Mouse (Mus musculus) common myeloid progenitor, adult 5-6 weeks (primary cell): Measurements from ENCODE around the gene Plxna4. TPM values are rescaled to one million over a fixed set of nuclear protein-coding genes. Genes with fewer than 3 reads are reported as not detected.
A peak's percentile ranks its signal among the peaks of the same experiment; 100 is the strongest.

ENCODE experiments used
- ATAC-seq: replicated peaks from 2 replicates; pipeline ENCODE4 v1.8.0; 2016; ENCODE audit warnings: low read depth, mild to moderate bottlenecking, moderate TSS enrichment, inconsistent platforms; ENCODE audit not compliant: poor library complexity, severe bottlenecking
- total RNA-seq: library from RNA; stranded (forward); fragments of 200-1000, 187-1606 nt; gene quantifications from 2 replicates; pipeline ENCODE4 v1.2.3, GENCODE M21; 2017

Plxna4 gene
- total RNA-seq, 1 experiment from 2014 or later: 0.46 TPM

- ATAC-seq: no peak
Measured at GRCm38 (mm10) chr6:32363489-32364068, 224.4 kb downstream of the Plxna4 start.

DNA sequence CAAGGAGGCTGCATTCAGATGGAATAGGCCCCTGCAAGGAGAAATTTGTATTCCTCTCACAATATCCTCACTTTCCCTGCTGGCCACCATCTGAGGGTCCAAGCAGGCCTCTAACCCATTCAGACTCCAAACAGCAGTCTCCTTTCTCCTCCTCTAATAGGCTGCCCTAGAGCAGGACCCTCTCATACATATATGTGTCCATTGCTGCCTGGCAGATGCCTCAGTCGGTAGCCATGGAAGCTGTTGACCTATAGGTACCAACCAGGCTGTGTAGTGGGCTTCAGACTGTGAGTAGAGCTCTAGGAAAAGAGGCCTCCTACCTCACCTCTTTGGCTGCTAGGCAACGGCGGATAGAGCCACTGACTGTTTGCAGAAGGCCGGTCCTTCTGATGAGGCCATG, 225.6 kb downstream of the Plxna4 start:
- no peak for ATAC-seq

DNA sequence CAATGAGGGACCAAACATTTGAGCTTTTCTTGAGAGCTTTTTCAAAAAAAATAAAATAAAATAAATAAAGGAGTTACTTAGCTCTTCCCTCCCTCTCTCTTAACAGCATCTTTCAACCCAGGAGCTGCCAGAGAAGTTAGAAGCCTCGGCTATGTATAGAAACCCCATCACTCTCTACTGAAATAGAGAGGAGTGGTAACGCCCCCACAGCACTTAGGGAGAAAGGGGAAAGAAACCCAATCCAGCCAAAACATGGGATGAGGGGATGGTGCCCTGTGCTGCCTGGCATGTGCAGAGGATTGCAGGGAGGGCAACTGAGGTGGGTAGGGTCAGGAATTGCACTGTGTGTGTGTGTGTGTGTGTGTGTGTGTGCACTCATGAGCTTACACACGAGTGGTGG, 228.3 kb downstream of the Plxna4 start:
- no peak for ATAC-seq

DNA sequence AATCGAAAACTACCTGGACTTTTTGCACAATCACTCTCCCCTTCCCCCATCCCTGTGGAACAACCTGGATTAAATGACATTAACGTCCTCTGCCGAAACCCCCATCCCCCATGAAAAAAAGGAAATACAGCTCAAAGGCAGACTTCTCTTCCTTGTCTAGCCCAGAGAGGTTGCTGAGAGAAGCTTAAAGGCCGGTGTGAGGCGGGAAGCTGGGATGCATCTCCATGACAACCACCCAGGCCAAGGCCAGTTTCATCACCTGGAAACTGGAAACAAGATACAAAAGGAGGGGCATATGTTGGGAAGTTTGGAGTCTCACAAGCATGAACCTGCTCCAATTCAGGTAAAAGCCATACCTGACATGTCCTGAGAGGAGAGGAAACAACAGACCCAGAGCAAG, 230.5 kb downstream of the Plxna4 start:
- ATAC-seq: no peak

DNA sequence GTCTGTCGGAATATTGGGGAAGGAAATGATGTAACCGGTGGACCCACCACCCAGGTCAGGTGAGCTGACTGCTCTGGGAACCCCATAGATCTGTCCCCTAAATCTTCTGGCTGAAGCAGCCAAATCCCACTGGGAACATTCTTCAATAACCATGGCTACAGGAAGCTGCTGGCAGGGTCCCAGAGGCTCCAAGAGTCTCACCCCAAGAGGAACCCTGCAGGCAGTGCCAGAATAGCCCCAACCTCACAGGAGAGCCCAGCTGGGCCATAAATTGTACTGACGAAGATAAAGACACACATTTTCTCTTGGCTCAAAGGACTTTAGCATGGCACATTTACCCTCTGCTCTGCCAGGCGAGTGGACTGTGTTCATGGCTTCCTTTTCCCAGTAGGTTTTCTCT, 232.4 kb downstream of the Plxna4 start:
- no peak for ATAC-seq

DNA sequence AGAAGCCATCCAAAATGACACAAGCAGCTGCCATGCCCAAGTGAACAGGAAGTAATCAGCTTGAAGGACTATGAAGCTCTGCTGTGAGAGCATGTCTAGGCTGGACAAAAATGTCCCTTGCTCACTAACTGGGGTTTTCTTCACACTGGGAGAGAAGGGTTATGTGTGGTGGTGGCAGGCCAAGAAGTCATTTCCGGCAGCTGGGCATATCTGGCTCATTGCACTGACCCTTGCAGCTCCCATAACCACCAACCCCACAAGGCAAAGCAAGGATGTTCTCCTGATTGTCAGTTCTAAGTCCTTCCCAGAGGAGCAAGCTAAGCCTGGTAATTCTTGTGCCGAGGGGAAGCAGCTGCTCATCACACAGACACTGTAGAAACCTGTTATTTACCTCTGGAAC, 239.0 kb downstream of the Plxna4 start:
- ATAC-seq: no peak

GRCm38 (mm10) chr6:32348126-32348525, 239.9 kb downstream of the Plxna4 start:
- ATAC-seq: no peak

GRCm38 (mm10) chr6:32346015-32346414, 242.0 kb downstream of the Plxna4 start:
- no peak for ATAC-seq

DNA sequence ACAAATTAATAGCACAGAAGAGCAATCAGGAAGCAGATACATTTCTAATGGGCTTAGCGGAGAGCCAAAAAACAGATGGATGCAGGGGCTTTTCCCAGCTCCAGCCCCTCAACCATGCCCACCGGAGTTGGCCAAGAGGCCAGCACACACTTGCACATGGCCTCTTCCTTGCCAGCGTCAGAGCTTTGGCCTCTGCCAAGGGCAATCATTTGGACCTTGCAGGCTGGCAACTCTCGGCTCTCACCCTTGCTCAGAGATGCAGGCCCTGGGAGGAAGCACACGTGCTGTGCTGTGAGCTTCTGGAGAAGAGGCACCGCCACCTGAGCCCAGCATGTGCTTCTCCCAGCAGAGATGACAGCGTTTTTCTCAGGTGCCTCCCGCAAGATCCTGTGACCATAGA, 245.3 kb downstream of the Plxna4 start:
- no peak for ATAC-seq

- no peak for ATAC-seq
Measured at GRCm38 (mm10) chr6:32342272-32342671, 245.7 kb downstream of the Plxna4 start.

DNA sequence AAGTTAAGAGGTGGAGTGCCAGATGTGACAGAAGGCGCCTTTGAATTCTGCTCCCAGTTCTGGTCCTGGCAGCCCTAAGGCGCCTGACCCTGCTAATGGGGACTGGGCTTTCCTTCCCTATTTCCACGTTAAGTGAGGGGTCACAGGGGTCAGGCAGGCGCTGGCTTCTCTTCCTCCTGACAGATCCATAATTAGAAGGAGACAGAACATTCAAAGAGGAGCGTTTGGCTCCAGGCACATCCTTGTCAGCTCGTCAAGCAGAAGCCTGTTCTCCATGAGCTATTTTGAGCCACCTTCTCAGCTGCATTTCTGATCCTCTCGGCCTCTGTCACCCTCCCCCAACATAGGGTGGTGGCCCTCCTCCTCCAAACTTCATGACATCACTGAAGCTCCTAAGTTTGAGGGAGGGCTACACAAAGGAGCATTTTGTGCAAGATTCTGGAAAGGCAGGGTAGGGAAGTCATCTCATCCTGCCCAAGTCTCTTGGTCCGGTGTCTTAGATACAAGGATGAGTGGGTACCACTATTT, 249.5 kb downstream of the Plxna4 start:
- ATAC-seq: no peak

- no peak for ATAC-seq
Measured at GRCm38 (mm10) chr6:32331281-32331680, 256.7 kb downstream of the Plxna4 start.

- ATAC-seq: no peak
Measured at GRCm38 (mm10) chr6:32330034-32330795, 257.8 kb downstream of the Plxna4 start.

- peak; percentile 95 for ATAC-seq
Measured at GRCm38 (mm10) chr6:32328028-32328427, 260.0 kb downstream of the Plxna4 start.

GRCm38 (mm10) chr6:32327173-32327572, 260.8 kb downstream of the Plxna4 start:
- no peak for ATAC-seq

DNA sequence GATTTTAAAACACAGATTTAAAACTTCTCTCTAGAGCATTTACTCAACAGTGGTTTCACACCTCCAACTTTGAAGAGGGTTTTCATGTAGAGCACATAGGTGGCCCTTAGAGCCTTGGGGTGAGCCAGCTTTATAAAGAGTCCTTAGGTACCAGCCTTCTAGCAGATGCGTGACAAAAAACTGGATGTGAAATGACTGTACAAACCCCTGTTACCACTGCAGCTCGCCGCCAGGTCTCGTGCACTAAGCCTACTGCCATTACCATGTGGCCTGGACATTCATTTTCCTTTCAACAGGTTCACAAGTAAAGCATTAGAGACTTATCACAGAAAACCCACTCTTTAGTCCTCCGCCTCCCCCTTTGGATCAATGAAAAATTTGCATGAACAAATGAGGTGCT, 261.6 kb downstream of the Plxna4 start:
- no peak for ATAC-seq

GRCm38 (mm10) chr6:32325851-32326250, 262.1 kb downstream of the Plxna4 start:
- ATAC-seq: no peak

DNA sequence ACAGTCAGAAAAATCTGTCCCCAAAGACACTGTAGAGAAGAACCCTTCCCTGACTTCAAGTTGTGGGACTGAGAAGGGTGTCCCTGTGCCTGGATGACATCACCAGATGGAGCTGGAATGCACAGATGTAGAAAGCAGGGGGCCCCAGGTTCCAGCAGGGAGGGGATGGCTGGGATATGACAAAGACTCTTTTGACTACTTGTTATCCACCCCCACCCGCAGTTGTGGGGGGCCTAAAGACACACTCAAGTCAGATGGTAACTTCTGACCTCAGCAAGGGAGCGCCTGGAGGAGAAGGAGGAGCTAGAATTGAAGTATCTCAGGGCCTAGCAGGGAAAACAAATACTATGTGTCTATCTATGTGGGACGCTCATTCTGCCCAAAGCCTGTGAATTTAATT, 266.8 kb downstream of the Plxna4 start:
- no peak for ATAC-seq

- peak; percentile 52; the same call in 1 of the 2 replicates for ATAC-seq
Measured at GRCm38 (mm10) chr6:32320254-32320653, 267.7 kb downstream of the Plxna4 start.

DNA sequence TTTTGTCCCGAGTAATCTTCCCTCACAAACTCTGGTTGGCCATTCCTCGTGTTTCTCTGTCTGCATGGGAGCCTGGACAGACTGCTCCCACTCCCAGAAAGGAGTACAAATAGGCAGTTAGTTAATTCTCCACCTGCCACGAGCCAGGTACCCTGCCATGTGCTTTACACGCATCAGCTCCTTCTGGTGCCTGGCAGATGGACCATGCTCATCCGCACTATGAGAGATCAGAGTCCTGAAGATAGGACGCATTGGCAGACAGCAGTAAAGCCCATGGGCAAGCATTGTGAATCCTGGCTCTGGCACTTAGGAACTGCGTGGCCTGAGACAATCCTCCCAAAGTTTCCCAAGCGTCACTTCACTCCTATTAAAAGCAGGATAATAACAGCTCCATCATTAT, 270.5 kb downstream of the Plxna4 start:
- ATAC-seq: no peak

DNA sequence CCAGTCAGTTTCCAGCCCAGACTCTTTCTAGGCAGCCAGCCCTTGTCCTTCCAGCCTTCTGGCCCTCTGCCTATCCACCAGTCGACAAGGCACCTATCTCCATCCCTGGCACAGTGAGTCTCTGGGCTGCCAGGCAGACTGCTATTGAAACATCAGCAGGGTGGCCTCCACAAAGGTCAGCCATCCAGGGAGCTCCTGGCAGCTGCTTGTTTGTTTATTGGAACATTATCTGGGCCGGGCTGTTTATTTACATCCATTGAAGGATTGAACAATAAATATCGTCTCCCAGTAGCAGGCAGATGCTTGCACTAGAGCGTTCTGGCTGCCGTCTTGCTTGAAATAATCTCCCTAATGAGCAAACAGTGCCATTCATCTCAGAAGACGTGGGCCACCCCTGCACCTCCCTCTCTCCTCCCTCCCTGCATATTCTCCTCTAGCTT, 273.0 kb downstream of the Plxna4 start:
- ATAC-seq: no peak

- no peak for ATAC-seq
Measured at GRCm38 (mm10) chr6:32309147-32309546, 278.8 kb downstream of the Plxna4 start.
